Mouse (Mus musculus) brain, embryonic 14.5 days (tissue): ENCODE data around the gene Ing1.
A peak's percentile ranks its signal among the peaks of the same experiment; 100 is the strongest.

Experiments used
- CTCF ChIP-seq: fragments of 200-500 bp; IDR thresholded peaks from 2 replicates; pipeline ENCODE4 v1.5.1; 2012; ENCODE audit warnings: inconsistent platforms, mild to moderate bottlenecking, moderate library complexity, borderline replicate concordance; ENCODE audit not compliant: insufficient read depth, insufficient read length; ENCODE audit errors: extremely low read depth
- POLR2A ChIP-seq: fragments of 200-500 bp; IDR thresholded peaks from 2 replicates; pipeline ENCODE4 v1.6.1; 2012; ENCODE audit warnings: mild to moderate bottlenecking, inconsistent platforms, borderline replicate concordance; ENCODE audit not compliant: poor library complexity, insufficient read depth, insufficient read length, severe bottlenecking; ENCODE audit errors: extremely low read depth

GRCm38 (mm10) chr8:11547063-11547462, 8.3 kb upstream of the Ing1 start:
- TF ChIP-seq CTCF (peak; percentile 43; the same call in 1 of the 2 replicates), POLR2A (no peak)
